ENCODE assay signal across 8 mouse cellular contexts in genomic region chr14:54602613-54603012, GRCm38 (mm10). TPM values are rescaled to one million over a fixed set of nuclear protein-coding genes. Genes with fewer than 3 reads are reported as not detected.
DNase-seq lines count a peak whose midpoint lies in the region; ATAC-seq and TF ChIP-seq lines count a peak whose summit lies in the region.

No protein-coding gene starts in this region.

- TF ChIP-seq CTCF in testis, adult 2 months (IDR thresholded peaks at IDR 0.05; ENCODE audit: control insufficient read depth, insufficient read depth, insufficient replicate concordance, low read depth, low read length): no peak

- H3K27ac ChIP-seq in testis, adult 2 months (ENCODE audit: control insufficient read depth, insufficient read depth, low read depth, low read length): peak overlapping the region; percentile 90; the same call in 1 of the 2 replicates
- H3K27ac ChIP-seq in intestine, embryonic 14.5 days (ENCODE audit: low read depth): peak overlapping the region; percentile 96
- H3K27ac ChIP-seq in midbrain, embryonic 14.5 days (replicated peaks; ENCODE audit: low read depth, low read length): peak overlapping the region; percentile 92

- peak overlapping the region; percentile 58 for H3K4me2 ChIP-seq in intestine, embryonic 14.5 days (ENCODE audit: low read length)
- peak overlapping the region; percentile 64 for H3K4me2 ChIP-seq in midbrain, embryonic 14.5 days (ENCODE audit: low read length)

- no peak for TF ChIP-seq POLR2A in testis, adult 2 months (IDR thresholded peaks at IDR 0.05; ENCODE audit: control insufficient read depth, low read depth, low read length)

- peak; percentile 60 for DNase-seq in cerebellum, adult 11-12 months
- DNase-seq in testis, postnatal 10 days (ENCODE audit: low spot score): no peak
- peak; percentile 60 for DNase-seq in intestine, embryonic 14.5 days (ENCODE audit: low spot score)
- DNase-seq in midbrain, embryonic 14.5 days: peak; percentile 57
- no peak for DNase-seq in adipocyte (ENCODE audit: low spot score)

- 48% methylated on average over 4 of the region's 4 CpGs for WGBS in intestine, embryonic 14.5 days
- WGBS in midbrain, embryonic 14.5 days: 31% methylated on average over 4 of the region's 4 CpGs

- H3K4me1 ChIP-seq in testis, adult 2 months (ENCODE audit: control insufficient read depth, insufficient read depth, low read length): peaks cover 5% of the 10 kb centered on the region
- peaks cover 22% of the 10 kb centered on the region for H3K4me1 ChIP-seq in intestine, embryonic 14.5 days (replicated peaks; ENCODE audit: control insufficient read depth, insufficient read depth, low read length)
- H3K4me1 ChIP-seq in midbrain, embryonic 14.5 days (ENCODE audit: control insufficient read depth, insufficient read depth, low read length): peaks cover 16% of the 10 kb centered on the region; the same call in 1 of the 2 replicates

- no peak overlapping the region for H3K4me3 ChIP-seq in testis, adult 2 months (ENCODE audit: control insufficient read depth, low read depth, low read length)
- H3K4me3 ChIP-seq in intestine, embryonic 14.5 days (ENCODE audit: low read depth, low read length): peak overlapping the region; percentile 74
- peak overlapping the region; percentile 52 for H3K4me3 ChIP-seq in midbrain, embryonic 14.5 days (replicated peaks; ENCODE audit: low read depth, low read length)

- no peaks in the 10 kb centered on the region for H3K27me3 ChIP-seq in testis, adult 2 months (ENCODE audit: control insufficient read depth, insufficient read depth, low read length)
- H3K27me3 ChIP-seq in intestine, embryonic 14.5 days (replicated peaks; ENCODE audit: control insufficient read depth, insufficient read depth, low read length): no peaks in the 10 kb centered on the region
- H3K27me3 ChIP-seq in midbrain, embryonic 14.5 days (ENCODE audit: control insufficient read depth, insufficient read depth, low read length): no peaks in the 10 kb centered on the region

- H3K36me3 ChIP-seq in testis, adult 2 months (ENCODE audit: control insufficient read depth, insufficient read depth, low read length): no peaks in the 10 kb centered on the region
- H3K36me3 ChIP-seq in intestine, embryonic 14.5 days (ENCODE audit: control insufficient read depth, insufficient read depth, low read length): no peaks in the 10 kb centered on the region
- no peaks in the 10 kb centered on the region for H3K36me3 ChIP-seq in midbrain, embryonic 14.5 days (ENCODE audit: control insufficient read depth, insufficient read depth, low read length)

- ATAC-seq in cerebellum, adult (ENCODE audit: insufficient number of reproducible peaks, low FRiP score, low TSS enrichment): no peak
- peak; percentile 10; the same call in 1 of the 2 replicates for ATAC-seq in intestine, embryonic 14.5 days (replicated peaks; ENCODE audit: low FRiP score, low TSS enrichment, low read depth)
- peak; percentile 12; the same call in 1 of the 2 replicates for ATAC-seq in midbrain, embryonic 14.5 days (ENCODE audit: low FRiP score, low TSS enrichment)
- no peak for ATAC-seq in inflammation-experienced regulatory T-cells, adult 6 months

- no peaks in the 10 kb centered on the region for H3K9me3 ChIP-seq in intestine, embryonic 14.5 days (ENCODE audit: control insufficient read depth, low read length)
- no peaks in the 10 kb centered on the region for H3K9me3 ChIP-seq in midbrain, embryonic 14.5 days (ENCODE audit: control insufficient read depth, low read length)

- peak overlapping the region; percentile 85 for H3K9ac ChIP-seq in intestine, embryonic 14.5 days (ENCODE audit: low read length)
- peak overlapping the region; percentile 68 for H3K9ac ChIP-seq in midbrain, embryonic 14.5 days (replicated peaks; ENCODE audit: low read length)

RNA-seq across cellular contexts. Expression of gene 4931414P19Rik, which starts 3.2 kb away (rescaled TPM):
- 2.1 and 3.5 TPM in 2 replicates for polyA plus RNA-seq in testis, adult 2 months (2012; rRNA removed)
- 6.6 and 7.1 TPM in 2 replicates for polyA plus RNA-seq in intestine, embryonic 14.5 days (2014; fragmentation: Nextera tagmentation; extraction: Ambion mirVana)
- 5.4 and 6.1 TPM in 2 replicates for polyA plus RNA-seq in midbrain, embryonic 14.5 days (2014; fragmentation: Nextera tagmentation; extraction: Ambion mirVana)
- 1 to 10 TPM; 1.5 to 2.5 (median 1.7) TPM for polyA plus RNA-seq in inflammation-experienced regulatory T-cells, adult 6 months (2017; shearing (Covaris generic))

RNA-seq across cellular contexts. Expression of gene Psmb5, which starts 15.2 kb away (rescaled TPM):
- polyA plus RNA-seq in testis, adult 2 months (2012; rRNA removed): 87.4 and 106 TPM in 2 replicates
- 395 and 412 TPM in 2 replicates for polyA plus RNA-seq in intestine, embryonic 14.5 days (2014; fragmentation: Nextera tagmentation; extraction: Ambion mirVana)
- polyA plus RNA-seq in midbrain, embryonic 14.5 days (2014; fragmentation: Nextera tagmentation; extraction: Ambion mirVana): 409 and 454 TPM in 2 replicates
- polyA plus RNA-seq in inflammation-experienced regulatory T-cells, adult 6 months (2017; shearing (Covaris generic)): 100 to 1,000 TPM; 131 to 214 (median 136) TPM

RNA-seq across cellular contexts. Expression of gene Psmb11, which starts 18.6 kb away (rescaled TPM):
- polyA plus RNA-seq in testis, adult 2 months (2012; rRNA removed): 0.04 and 0.38 TPM in 2 replicates
- polyA plus RNA-seq in intestine, embryonic 14.5 days (2014; fragmentation: Nextera tagmentation; extraction: Ambion mirVana): not detected in 2 replicates
- polyA plus RNA-seq in midbrain, embryonic 14.5 days (2014; fragmentation: Nextera tagmentation; extraction: Ambion mirVana): 0.18 TPM in 1 of 2 replicates, not detected in the other
- polyA plus RNA-seq in inflammation-experienced regulatory T-cells, adult 6 months (2017; shearing (Covaris generic)): not detected

RNA-seq across cellular contexts. Expression of gene Ajuba, which starts 25.3 kb away (rescaled TPM):
- polyA plus RNA-seq in testis, adult 2 months (2012; rRNA removed): 10.0 and 12.5 TPM in 2 replicates
- polyA plus RNA-seq in intestine, embryonic 14.5 days (2014; fragmentation: Nextera tagmentation; extraction: Ambion mirVana): 14.5 and 19.0 TPM in 2 replicates
- polyA plus RNA-seq in midbrain, embryonic 14.5 days (2014; fragmentation: Nextera tagmentation; extraction: Ambion mirVana): 3.6 and 4.8 TPM in 2 replicates
- under 1 TPM; 0.10 to 0.25 (median 0.15) TPM for polyA plus RNA-seq in inflammation-experienced regulatory T-cells, adult 6 months (2017; shearing (Covaris generic))

RNA-seq across cellular contexts. Expression of gene Gm17606, which starts 38.1 kb away (rescaled TPM):
- polyA plus RNA-seq in testis, adult 2 months (2012; rRNA removed): not detected in 2 replicates
- not detected in 2 replicates for polyA plus RNA-seq in intestine, embryonic 14.5 days (2014; fragmentation: Nextera tagmentation; extraction: Ambion mirVana)
- not detected in 2 replicates for polyA plus RNA-seq in midbrain, embryonic 14.5 days (2014; fragmentation: Nextera tagmentation; extraction: Ambion mirVana)
- not detected for polyA plus RNA-seq in inflammation-experienced regulatory T-cells, adult 6 months (2017; shearing (Covaris generic))

Comparison
In these comparisons a context has a peak if more than half of its experiments do, and no peak if none do; other contexts are left out.
1. DNase-seq: peak in cerebellum, adult 11-12 months (single experiment), intestine, embryonic 14.5 days (single experiment) and midbrain, embryonic 14.5 days (single experiment); none in testis, postnatal 10 days (single experiment) and adipocyte (single experiment).
2. ATAC-seq: peak in intestine, embryonic 14.5 days (single experiment) and midbrain, embryonic 14.5 days (single experiment); none in cerebellum, adult (single experiment) and inflammation-experienced regulatory T-cells, adult 6 months (single experiment).
3. Peak in every context shown above with its lines, with median percentiles within 50 percentile points of each other: H3K27ac ChIP-seq.